Mouse (Mus musculus): ENCODE results near the gene Mid1. TPM values are rescaled to one million over a fixed set of nuclear protein-coding genes. Genes with fewer than 3 reads are reported as not detected.
"Not testable (repeated sequence)": the region's sequence is repeated elsewhere in the genome, so short reads cannot be mapped to it uniquely, and the experiment has no call there.

Gene Mid1
- polyA plus RNA-seq, 1 experiment from 2014 or later: 4.0 TPM

- H3K4me3 ChIP-seq (replicated peaks); H3K9ac ChIP-seq (replicated peaks); H3K27me3 ChIP-seq (replicated peaks); ATAC-seq (ENCODE audit: low FRiP score); H3K27ac ChIP-seq (replicated peaks); H3K4me1 ChIP-seq; H3K4me2 ChIP-seq: not testable (repeated sequence)
- Histone ChIP-seq H3K9me3 (replicated peaks) (peaks cover 13% of the 10 kb centered on the region), H3K36me3 (peaks cover 11% of the 10 kb centered on the region)
Observed at GRCm38 (mm10) chrX:170008179-170008467, 323.1 kb downstream of the Mid1 start.

GRCm38 (mm10) chrX:170008584-170008983, 323.6 kb downstream of the Mid1 start:
- peaks cover 11% of the 10 kb centered on the region for H3K36me3 ChIP-seq
- not testable (repeated sequence) for H3K27ac ChIP-seq (replicated peaks); H3K4me3 ChIP-seq (replicated peaks); H3K27me3 ChIP-seq (replicated peaks); H3K9ac ChIP-seq (replicated peaks); ATAC-seq (ENCODE audit: low FRiP score); H3K4me1 ChIP-seq; H3K4me2 ChIP-seq
- 45% methylated on average over 3 of the region's 3 CpGs for WGBS
- H3K9me3 ChIP-seq (replicated peaks): peaks cover 13% of the 10 kb centered on the region

- Histone ChIP-seq H3K4me3 (replicated peaks) (peak within 1 kb of the TSS; percentile 48), H3K9ac (replicated peaks) (peak within 1 kb of the TSS; percentile 56), H3K9me3 (replicated peaks) (peaks cover 13% of the 10 kb centered on the region), H3K36me3 (peaks cover 11% of the 10 kb centered on the region), H3K27ac (replicated peaks) (peak within 1 kb of the TSS; percentile 79)
- ATAC-seq (ENCODE audit: low FRiP score): peak; percentile 91
- not testable (repeated sequence) for H3K27me3 ChIP-seq (replicated peaks); H3K4me2 ChIP-seq; H3K4me1 ChIP-seq
- WGBS: 69% methylated on average over 116 of the region's 118 CpGs
Observed at GRCm38 (mm10) chrX:170009016-170009750, 324.2 kb downstream of the Mid1 start, which contains the start of gene Gm21887. Gm21887 (plus strand) TSS chrX:170009659.

GRCm38 (mm10) chrX:170009801-170010221, 324.8 kb downstream of the Mid1 start:
- H3K4me2 ChIP-seq: not testable (repeated sequence)

GRCm38 (mm10) chrX:170010581-170011528, 325.9 kb downstream of the Mid1 start:
- H3K36me3 ChIP-seq: peaks cover 11% of the 10 kb centered on the region
- not testable (repeated sequence) for H3K27ac ChIP-seq (replicated peaks); H3K4me1 ChIP-seq; H3K27me3 ChIP-seq (replicated peaks); H3K4me3 ChIP-seq (replicated peaks); H3K4me2 ChIP-seq; H3K9ac ChIP-seq (replicated peaks)
- ATAC-seq (ENCODE audit: low FRiP score): peak; percentile 32
- H3K9me3 ChIP-seq (replicated peaks): peaks cover 13% of the 10 kb centered on the region
- 82% methylated on average over 97 of the region's 97 CpGs for WGBS

More at GRCm38 (mm10) chrX:170009801-170010221, 324.8 kb downstream of the Mid1 start:
- Histone ChIP-seq H3K4me3 (replicated peaks) (peak overlapping the region; percentile 48), H3K36me3 (peaks cover 11% of the 10 kb centered on the region), H3K9ac (replicated peaks) (peak overlapping the region; percentile 56), H3K9me3 (replicated peaks) (peaks cover 13% of the 10 kb centered on the region), H3K27ac (replicated peaks) (peak overlapping the region; percentile 79)
- H3K4me1 ChIP-seq; H3K27me3 ChIP-seq (replicated peaks): not testable (repeated sequence)
- peak; percentile 97 for ATAC-seq (ENCODE audit: low FRiP score)
- 57% methylated on average over 25 of the region's 25 CpGs for WGBS

GRCm38 (mm10) chrX:170011529-170011879, 326.5 kb downstream of the Mid1 start:
- H3K9ac ChIP-seq (replicated peaks); H3K27me3 ChIP-seq (replicated peaks); H3K4me2 ChIP-seq; H3K4me3 ChIP-seq (replicated peaks); ATAC-seq (ENCODE audit: low FRiP score); H3K27ac ChIP-seq (replicated peaks); H3K4me1 ChIP-seq: not testable (repeated sequence)
- peaks cover 13% of the 10 kb centered on the region for H3K9me3 ChIP-seq (replicated peaks)
- peaks cover 11% of the 10 kb centered on the region for H3K36me3 ChIP-seq
- 85% methylated on average over 3 of the region's 10 CpGs for WGBS

- H3K27ac ChIP-seq (replicated peaks); H3K4me3 ChIP-seq (replicated peaks); ATAC-seq (ENCODE audit: low FRiP score); H3K4me2 ChIP-seq; H3K9ac ChIP-seq (replicated peaks); H3K27me3 ChIP-seq (replicated peaks); H3K4me1 ChIP-seq: not testable (repeated sequence)
- H3K9me3 ChIP-seq (replicated peaks): peaks cover 15% of the 10 kb centered on the region
- peaks cover 20% of the 10 kb centered on the region for H3K36me3 ChIP-seq
- WGBS: 100% methylated on average over 3 of the region's 13 CpGs
Observed at GRCm38 (mm10) chrX:170013421-170013820, 328.4 kb downstream of the Mid1 start.

- not testable (repeated sequence) for ATAC-seq (ENCODE audit: low FRiP score)
Observed at GRCm38 (mm10) chrX:170014038-170014437, 329.0 kb downstream of the Mid1 start.

GRCm38 (mm10) chrX:170015883-170016282, 330.9 kb downstream of the Mid1 start:
- WGBS: 92% methylated on average over 10 of the region's 12 CpGs
- peaks cover 17% of the 10 kb centered on the region for H3K9me3 ChIP-seq (replicated peaks)

More at GRCm38 (mm10) chrX:170014038-170014437, 329.0 kb downstream of the Mid1 start:
- H3K4me3 ChIP-seq (replicated peaks); H3K9ac ChIP-seq (replicated peaks); H3K4me2 ChIP-seq; H3K27ac ChIP-seq (replicated peaks); H3K4me1 ChIP-seq; H3K27me3 ChIP-seq (replicated peaks): not testable (repeated sequence)
- H3K36me3 ChIP-seq: peaks cover 24% of the 10 kb centered on the region
- 53% methylated on average over 2 of the region's 13 CpGs for WGBS
- H3K9me3 ChIP-seq (replicated peaks): peaks cover 17% of the 10 kb centered on the region

GRCm38 (mm10) chrX:170017333-170018245, 332.6 kb downstream of the Mid1 start:
- Histone ChIP-seq H3K4me3 (replicated peaks) (0 out of 2 replicates have a peak overlapping the region, but pooled peaks have one; percentile 1), H3K4me2 (peak overlapping the region; percentile 7; the same call in 1 of the 2 replicates), H3K27ac (replicated peaks) (peak overlapping the region; percentile 0; the same call in 1 of the 2 replicates), H3K36me3 (peaks cover 31% of the 10 kb centered on the region), H3K9me3 (replicated peaks) (peaks cover 22% of the 10 kb centered on the region)
- H3K9ac ChIP-seq (replicated peaks); H3K27me3 ChIP-seq (replicated peaks); H3K4me1 ChIP-seq: not testable (repeated sequence)
- peak; percentile 78 for ATAC-seq (ENCODE audit: low FRiP score)
- 52% methylated on average over 27 of the region's 27 CpGs for WGBS

More at GRCm38 (mm10) chrX:170015883-170016282, 330.9 kb downstream of the Mid1 start:
- H3K36me3 ChIP-seq: peaks cover 32% of the 10 kb centered on the region
- H3K4me3 ChIP-seq (replicated peaks); ATAC-seq (ENCODE audit: low FRiP score); H3K4me1 ChIP-seq; H3K4me2 ChIP-seq; H3K9ac ChIP-seq (replicated peaks); H3K27me3 ChIP-seq (replicated peaks); H3K27ac ChIP-seq (replicated peaks): not testable (repeated sequence)

Measured in neural tube, embryonic 15.5 days (tissue).